Mouse (Mus musculus) lung, adult 2 months (tissue): ENCODE measurements around the gene Nfatc3. TPM values are rescaled to one million over a fixed set of nuclear protein-coding genes. Genes with fewer than 3 reads are reported as not detected.
A peak's percentile ranks its signal among the peaks of the same experiment; 100 is the strongest.
"Not testable (repeated sequence)": the region's sequence is repeated elsewhere in the genome, so short reads cannot be mapped to it uniquely, and the experiment has no call there.

Experiments
- DNase-seq: peaks from one replicate; pipeline ENCODE4 v3.0.0; 2022
- H3K4me1 ChIP-seq: fragments of 200-500 bp; 2 replicates; pipeline ENCODE4 v1.6.1; 2011; ENCODE audit warnings: low read length; ENCODE audit not compliant: control insufficient read depth, insufficient read depth
- H3K4me3 ChIP-seq: fragments of 200-500 bp; replicated peaks from 2 replicates; pipeline ENCODE3; 2011; ENCODE audit warnings: low read depth, mild to moderate bottlenecking, control low read depth, low read length; ENCODE audit errors: extremely low read depth
- CTCF ChIP-seq: fragments of 200-500 bp; IDR thresholded peaks from 2 replicates; pipeline ENCODE4 v1.5.1; 2011; ENCODE audit warnings: mild to moderate bottlenecking, low read length, control low read depth; ENCODE audit not compliant: insufficient read depth
- POLR2A ChIP-seq: fragments of 200-500 bp; IDR thresholded peaks from 2 replicates; pipeline ENCODE4 v1.6.1; 2011; ENCODE audit warnings: low read depth, mild to moderate bottlenecking, control low read depth, low read length, borderline replicate concordance; ENCODE audit errors: extremely low read depth
- WGBS: fragments of 180-500 bp; shearing (Covaris S2); methylation state at CpG from one replicate; pipeline ENCODE4 v1.1.7; 2018; 5-methylcytosine and 5-hydroxymethylcytosine counted together
- polyA plus RNA-seq: library from polyadenylated mRNA; depleted of rRNA; stranded (reverse); fragments of >200 nt; gene quantifications from 2 replicates; pipeline ENCODE4 v1.2.3, GENCODE M21; 2012; rRNA removed

Gene Nfatc3
- 17.7 and 19.9 TPM in 2 replicates for polyA plus RNA-seq

DNA sequence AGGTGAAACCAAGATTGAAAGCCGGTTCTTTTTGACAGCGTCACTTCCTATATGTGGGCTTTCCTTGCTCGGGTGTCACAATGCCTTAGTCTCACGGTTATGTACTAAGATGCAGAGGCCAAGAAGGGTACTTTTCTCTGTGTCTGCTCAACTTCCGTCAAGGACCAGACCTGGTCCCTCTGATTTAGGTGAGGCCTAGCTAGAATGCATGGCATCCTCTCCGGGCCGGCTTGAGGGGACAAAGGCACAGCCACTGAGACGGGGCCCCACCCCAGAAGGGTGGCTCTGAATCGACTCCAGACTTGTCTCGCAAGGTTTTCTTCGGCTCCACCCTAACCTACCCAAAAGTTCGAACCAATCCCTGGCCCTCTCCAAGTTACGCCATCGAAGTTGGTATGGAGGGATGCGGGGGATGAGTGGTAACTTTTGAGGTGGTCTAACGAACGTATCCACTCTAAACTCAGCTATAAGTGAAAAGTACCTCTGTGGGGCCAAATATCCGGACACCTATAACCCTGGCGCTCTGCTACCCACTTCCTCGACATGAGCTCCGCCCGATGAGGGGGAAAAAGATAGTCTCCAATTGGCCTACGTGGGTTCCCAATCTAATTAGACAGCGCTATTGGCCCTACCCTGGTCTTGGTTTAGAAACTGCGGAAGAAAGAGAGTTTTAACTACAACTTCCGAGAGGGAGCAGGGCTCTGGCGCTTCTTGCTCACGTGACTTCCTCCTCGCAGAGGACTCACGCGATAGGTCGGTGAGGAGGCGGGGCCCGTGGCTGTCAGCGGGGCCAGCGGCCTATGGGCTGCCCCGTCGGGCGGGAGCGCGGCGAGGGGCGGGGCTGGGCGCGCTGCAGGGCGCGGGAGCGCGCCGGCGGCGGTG is at the start of gene Nfatc3:
Gene Nfatc3, plus strand, starts transcription at position 110 of the 882 bp plus-strand sequence.
- Histone ChIP-seq H3K4me3 (peak within 1 kb of the TSS; percentile 88), H3K4me1 (peaks cover 6% of the 10 kb centered on the region; the same call in 1 of the 2 replicates)
- peak; percentile 90 for DNase-seq
- WGBS = 1% methylated on average over 52 of the region's 52 CpGs
- TF ChIP-seq POLR2A (peak; percentile 73; the same call in 1 of the 2 replicates), CTCF (no peak)

DNA sequence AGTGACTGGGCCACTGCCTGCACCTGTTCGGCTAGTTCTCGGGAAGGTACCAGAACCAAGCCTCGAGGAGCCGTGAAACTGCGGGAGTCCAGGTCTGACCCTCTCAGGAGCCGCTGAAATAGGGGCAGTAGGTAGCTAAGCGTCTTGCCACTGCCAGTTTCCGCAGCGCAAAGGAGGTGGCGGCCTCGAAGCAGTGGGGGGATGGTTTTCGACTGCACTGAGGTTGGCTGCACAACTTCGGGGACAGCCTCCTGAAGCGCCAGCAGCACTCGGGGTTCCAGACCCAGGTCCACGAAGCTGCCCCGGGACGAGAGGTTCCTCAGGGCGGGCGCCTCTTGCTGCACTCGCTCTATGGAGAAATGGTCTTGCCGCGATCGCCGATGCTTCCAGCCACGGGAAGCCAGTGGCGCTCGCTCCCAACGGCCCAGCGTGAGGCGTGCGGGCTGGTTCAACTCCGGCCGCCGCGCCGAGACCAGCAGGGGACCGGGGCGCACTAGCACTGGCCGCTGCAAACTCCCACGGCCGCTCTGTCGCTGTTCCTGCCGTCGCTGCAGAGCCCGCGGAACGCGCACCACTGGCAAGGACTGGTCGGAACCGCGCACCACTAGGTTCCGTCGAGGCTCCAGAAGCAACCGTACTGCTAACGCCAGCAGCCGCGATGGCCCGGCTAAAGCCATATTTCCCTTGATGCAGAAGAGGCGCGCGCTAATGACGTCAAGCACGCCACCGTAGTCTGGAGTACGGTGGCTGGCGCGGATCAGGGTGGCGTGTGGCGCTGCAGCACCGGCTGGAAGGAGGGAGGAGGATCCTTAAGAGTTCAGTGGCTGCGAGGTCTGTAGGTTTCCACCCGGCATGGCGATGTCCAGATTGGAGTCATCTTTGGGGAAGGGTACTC is 47.6 kb upstream of the Nfatc3 start:
- TF ChIP-seq CTCF = no peak
- peak; percentile 80; the same call in 1 of the 2 replicates for TF ChIP-seq POLR2A
- WGBS = 1% methylated on average over 74 of the region's 74 CpGs
- Histone ChIP-seq H3K4me1 (peaks cover 3% of the 10 kb centered on the region; the same call in 1 of the 2 replicates), H3K4me3 (peak overlapping the region; percentile 97)
- peak; percentile 89 for DNase-seq

GRCm38 (mm10) chr8:106011643-106011986 is 47.0 kb upstream of the Nfatc3 start, which contains the start of gene Ddx28:
TSS of gene Ddx28 (minus strand) at chr8:106011882.
- no peak for TF ChIP-seq POLR2A
- no peak for TF ChIP-seq CTCF
- 1% methylated on average over 6 of the region's 6 CpGs for WGBS
- DNase-seq = no peak
- Histone ChIP-seq H3K4me3 (peak within 1 kb of the TSS; percentile 97), H3K4me1 (peaks cover 3% of the 10 kb centered on the region; the same call in 1 of the 2 replicates)

GRCm38 (mm10) chr8:106012203-106012602 is 46.4 kb upstream of the Nfatc3 start:
- not testable (repeated sequence) for DNase-seq, H3K4me3 ChIP-seq, H3K4me1 ChIP-seq
- WGBS = 70% methylated on average over 8 of the region's 8 CpGs

DNA sequence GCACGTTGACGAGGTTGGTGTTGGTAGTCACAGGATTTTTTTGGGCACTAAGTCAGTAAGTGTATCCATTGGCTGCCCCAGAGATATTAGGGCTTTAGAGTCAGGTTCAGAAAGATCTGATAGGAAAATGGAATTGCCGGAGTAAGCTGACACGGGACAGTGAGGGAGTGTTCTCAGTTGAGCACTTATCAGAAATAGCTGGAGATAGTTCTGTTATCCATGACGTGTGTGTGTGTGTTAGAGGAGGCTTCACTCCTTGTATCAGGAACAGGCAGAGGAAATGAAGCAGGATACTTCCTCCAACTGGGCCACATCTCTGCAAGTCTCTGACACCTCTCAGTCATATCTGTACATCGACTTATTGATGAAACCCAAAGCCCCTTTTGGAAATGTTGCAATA is 42.4 kb upstream of the Nfatc3 start:
- WGBS = 91% methylated on average over 6 of the region's 6 CpGs
- no peak for TF ChIP-seq POLR2A
- no peak for TF ChIP-seq CTCF
- H3K4me1 ChIP-seq = no peaks in the 10 kb centered on the region
- no peak for DNase-seq
- H3K4me3 ChIP-seq = no peak overlapping the region

GRCm38 (mm10) chr8:106017130-106017529 is 41.5 kb upstream of the Nfatc3 start:
- WGBS = 72% methylated on average over 7 of the region's 7 CpGs
- TF ChIP-seq POLR2A (no peak), CTCF (no peak)
- Histone ChIP-seq H3K4me3 (no peak overlapping the region), H3K4me1 (no peaks in the 10 kb centered on the region)
- no peak for DNase-seq

DNA sequence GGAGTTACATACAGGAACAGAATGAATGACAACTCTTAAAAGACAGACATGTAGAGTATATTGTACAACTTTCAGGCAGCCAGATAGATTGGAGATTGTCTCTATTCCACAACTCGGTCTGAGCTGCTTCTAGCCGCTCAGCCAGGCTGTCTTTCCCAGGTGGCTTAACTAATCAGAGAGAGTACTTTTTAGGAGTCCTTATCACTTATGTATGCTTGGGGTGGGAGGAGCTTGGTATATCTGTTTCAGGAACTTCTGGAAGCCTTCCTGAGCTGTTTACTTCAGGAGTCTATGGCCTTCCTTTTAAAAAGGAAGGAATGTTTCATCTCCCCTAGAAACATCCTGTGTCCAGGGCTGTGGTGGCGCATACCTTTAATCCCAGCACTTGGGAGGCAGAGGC is 40.6 kb upstream of the Nfatc3 start:
- 88% methylated on average over 3 of the region's 3 CpGs for WGBS
- TF ChIP-seq CTCF (no peak), POLR2A (no peak)

GRCm38 (mm10) chr8:106022483-106022882 is 36.2 kb upstream of the Nfatc3 start:
- Histone ChIP-seq H3K4me1 (no peaks in the 10 kb centered on the region), H3K4me3 (no peak overlapping the region)
- peak; percentile 75 for DNase-seq
- peak; percentile 97 for TF ChIP-seq CTCF
- no peak for TF ChIP-seq POLR2A

More for the DNA sequence above, 40.6 kb upstream of the Nfatc3 start:
- no peaks in the 10 kb centered on the region for H3K4me1 ChIP-seq
- no peak for DNase-seq
- no peak overlapping the region for H3K4me3 ChIP-seq

GRCm38 (mm10) chr8:106038721-106039120 is 19.9 kb upstream of the Nfatc3 start:
- 80% methylated on average over 10 of the region's 10 CpGs for WGBS
- no peak for DNase-seq
- Histone ChIP-seq H3K4me3 (no peak overlapping the region), H3K4me1 (peaks cover 3% of the 10 kb centered on the region; the same call in 1 of the 2 replicates)
- TF ChIP-seq POLR2A = no peak
